Mouse (Mus musculus): Measurements from ENCODE around the gene Siglecg. TPM values are rescaled to one million over a fixed set of nuclear protein-coding genes. Genes with fewer than 3 reads are reported as not detected.

The Siglecg gene
- total RNA-seq (2014; rRNA removed; ENCODE audit: low replicate concordance) (not detected in 2 replicates), polyA plus RNA-seq (2015; fragmentation: Nextera tagmentation; extraction: Ambion mirVana) (0.04 and 0.14 TPM in 2 replicates)

- WGBS: 62% methylated on average over 4 of the region's 4 CpGs
- DNase-seq (ENCODE audit: low spot score): no peak
- TF ChIP-seq CTCF (IDR thresholded peaks at IDR 0.05; ENCODE audit: low read depth): no peak
- TF ChIP-seq EP300 (IDR thresholded peaks at IDR 0.05; ENCODE audit: low read depth): no peak
Observed at GRCm38 (mm10) chr7:43408131-43408553, at the start of gene Siglecg. Gene Siglecg (plus strand): TSS chr7:43408204.

GRCm38 (mm10) chr7:43358556-43358955 lies 49.4 kb upstream of the Siglecg start:
- 69% methylated on average over 3 of the region's 3 CpGs for WGBS
- ATAC-seq (ENCODE audit: insufficient read depth, low read depth) (no peak), DNase-seq (ENCODE audit: low spot score) (no peak)
- Histone ChIP-seq H3K36me3 (replicated peaks; ENCODE audit: control insufficient read depth, insufficient read depth, low read length) (no peaks in the 10 kb centered on the region), H3K4me2 (ENCODE audit: low read depth, low read length) (no peak overlapping the region), H3K4me1 (ENCODE audit: control insufficient read depth, insufficient read depth) (no peaks in the 10 kb centered on the region), H3K27me3 (ENCODE audit: control insufficient read depth, insufficient read depth, low read length) (no peaks in the 10 kb centered on the region), H3K9ac (replicated peaks; ENCODE audit: low read depth, low read length) (no peak overlapping the region), H3K9me3 (replicated peaks; ENCODE audit: control insufficient read depth, low read length) (no peaks in the 10 kb centered on the region), H3K4me3 (ENCODE audit: low read depth, low read length) (no peak overlapping the region), H3K27ac (ENCODE audit: low read depth) (no peak overlapping the region)
- TF ChIP-seq CTCF (IDR thresholded peaks at IDR 0.05; ENCODE audit: low read depth) (no peak), EP300 (IDR thresholded peaks at IDR 0.05; ENCODE audit: low read depth) (no peak)

More at GRCm38 (mm10) chr7:43408131-43408553, at the start of gene Siglecg:
- Histone ChIP-seq H3K27me3 (ENCODE audit: control insufficient read depth, insufficient read depth, low read length) (no peaks in the 10 kb centered on the region), H3K27ac (ENCODE audit: low read depth) (no peak within 1 kb of the TSS), H3K36me3 (replicated peaks; ENCODE audit: control insufficient read depth, insufficient read depth, low read length) (no peaks in the 10 kb centered on the region), H3K4me1 (ENCODE audit: control insufficient read depth, insufficient read depth) (no peaks in the 10 kb centered on the region), H3K4me3 (ENCODE audit: low read depth, low read length) (no peak within 1 kb of the TSS), H3K4me2 (ENCODE audit: low read depth, low read length) (no peak within 1 kb of the TSS), H3K9me3 (replicated peaks; ENCODE audit: control insufficient read depth, low read length) (no peaks in the 10 kb centered on the region), H3K9ac (replicated peaks; ENCODE audit: low read depth, low read length) (no peak within 1 kb of the TSS)
- no peak for ATAC-seq (ENCODE audit: insufficient read depth, low read depth)

- Histone ChIP-seq H3K27me3 (ENCODE audit: control insufficient read depth, insufficient read depth, low read length) (no peaks in the 10 kb centered on the region), H3K9ac (replicated peaks; ENCODE audit: low read depth, low read length) (no peak overlapping the region), H3K4me2 (ENCODE audit: low read depth, low read length) (no peak overlapping the region), H3K4me1 (ENCODE audit: control insufficient read depth, insufficient read depth) (no peaks in the 10 kb centered on the region), H3K9me3 (replicated peaks; ENCODE audit: control insufficient read depth, low read length) (no peaks in the 10 kb centered on the region), H3K36me3 (replicated peaks; ENCODE audit: control insufficient read depth, insufficient read depth, low read length) (no peaks in the 10 kb centered on the region), H3K4me3 (ENCODE audit: low read depth, low read length) (no peak overlapping the region), H3K27ac (ENCODE audit: low read depth) (no peak overlapping the region)
- ATAC-seq (ENCODE audit: insufficient read depth, low read depth): no peak
- TF ChIP-seq EP300 (IDR thresholded peaks at IDR 0.05; ENCODE audit: low read depth) (no peak), CTCF (IDR thresholded peaks at IDR 0.05; ENCODE audit: low read depth) (no peak)
- DNase-seq (ENCODE audit: low spot score): no peak
- WGBS: 78% methylated on average over 1 of the region's 1 CpGs
Observed at GRCm38 (mm10) chr7:43361442-43361841, 46.6 kb upstream of the Siglecg start.

GRCm38 (mm10) chr7:43362021-43362420 lies 46.0 kb upstream of the Siglecg start:
- no peaks in the 10 kb centered on the region for H3K36me3 ChIP-seq (replicated peaks; ENCODE audit: control insufficient read depth, insufficient read depth, low read length)
- 47% methylated on average over 4 of the region's 4 CpGs for WGBS
- H3K4me3 ChIP-seq (ENCODE audit: low read depth, low read length): no peak overlapping the region
- no peak for ATAC-seq (ENCODE audit: insufficient read depth, low read depth)
- TF ChIP-seq CTCF (IDR thresholded peaks at IDR 0.05; ENCODE audit: low read depth) (no peak), EP300 (IDR thresholded peaks at IDR 0.05; ENCODE audit: low read depth) (no peak)
- no peak overlapping the region for H3K9ac ChIP-seq (replicated peaks; ENCODE audit: low read depth, low read length)
- no peak for DNase-seq (ENCODE audit: low spot score)
- H3K27me3 ChIP-seq (ENCODE audit: control insufficient read depth, insufficient read depth, low read length): no peaks in the 10 kb centered on the region
- no peak overlapping the region for H3K27ac ChIP-seq (ENCODE audit: low read depth)
- H3K9me3 ChIP-seq (replicated peaks; ENCODE audit: control insufficient read depth, low read length): no peaks in the 10 kb centered on the region
- no peaks in the 10 kb centered on the region for H3K4me1 ChIP-seq (ENCODE audit: control insufficient read depth, insufficient read depth)
- H3K4me2 ChIP-seq (ENCODE audit: low read depth, low read length): no peak overlapping the region

DNA sequence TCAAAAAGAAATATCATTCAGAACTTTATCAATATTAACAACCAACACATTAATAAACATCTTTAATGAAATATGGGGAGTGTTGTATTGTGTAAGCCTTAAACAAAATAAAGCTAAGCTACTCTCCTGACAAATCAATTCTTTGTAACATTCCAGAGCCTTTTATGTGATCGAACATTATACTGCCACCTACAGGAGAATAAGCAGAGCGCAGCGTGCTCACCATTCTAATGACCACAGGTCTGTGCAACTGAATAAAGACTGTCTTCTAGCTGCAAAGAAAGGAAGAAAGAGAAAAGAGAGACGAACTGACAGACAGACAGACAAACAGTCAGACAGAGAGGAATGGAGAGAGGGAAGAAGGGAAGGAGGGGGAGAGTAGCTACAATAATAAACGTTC lies 29.8 kb upstream of the Siglecg start:
- Histone ChIP-seq H3K27me3 (ENCODE audit: control insufficient read depth, insufficient read depth, low read length) (no peaks in the 10 kb centered on the region), H3K36me3 (replicated peaks; ENCODE audit: control insufficient read depth, insufficient read depth, low read length) (no peaks in the 10 kb centered on the region), H3K4me3 (ENCODE audit: low read depth, low read length) (no peak overlapping the region), H3K27ac (ENCODE audit: low read depth) (no peak overlapping the region), H3K4me2 (ENCODE audit: low read depth, low read length) (no peak overlapping the region), H3K9ac (replicated peaks; ENCODE audit: low read depth, low read length) (no peak overlapping the region), H3K4me1 (ENCODE audit: control insufficient read depth, insufficient read depth) (no peaks in the 10 kb centered on the region), H3K9me3 (replicated peaks; ENCODE audit: control insufficient read depth, low read length) (no peaks in the 10 kb centered on the region)
- ATAC-seq (ENCODE audit: insufficient read depth, low read depth) (no peak), DNase-seq (ENCODE audit: low spot score) (peak; percentile 67)
- 16% methylated on average over 5 of the region's 5 CpGs for WGBS
- TF ChIP-seq CTCF (IDR thresholded peaks at IDR 0.05; ENCODE audit: low read depth) (peak; percentile 72), EP300 (IDR thresholded peaks at IDR 0.05; ENCODE audit: low read depth) (no peak)
